Mouse (Mus musculus) adrenal gland, postnatal 36 days (tissue): Measurements from ENCODE around the gene Zmiz1. TPM values are rescaled to one million over a fixed set of nuclear protein-coding genes. Genes with fewer than 3 reads are reported as not detected.
A peak's percentile ranks its signal among the peaks of the same experiment; 100 is the strongest.

Experiments
- DNase-seq, 2 experiments: peaks; one replicate each; pipeline ENCODE4 v3.0.0; 2021; ENCODE audit warnings: mixed read lengths in 1 of 2
- total RNA-seq, 2 experiments: library from RNA; stranded (reverse); gene quantifications; 2 replicates each; pipeline ENCODE4 v1.2.3; 2021

The Zmiz1 gene
- total RNA-seq, 2 experiments from 2014 or later = 98.2 to 143 TPM

GRCm38 (mm10) chr14:25614684-25615083 lies 155.7 kb downstream of the Zmiz1 start:
- DNase-seq = peak in 1 of 2 experiments; percentile 38

GRCm38 (mm10) chr14:25615602-25616001 lies 156.6 kb downstream of the Zmiz1 start:
- no peak for DNase-seq

GRCm38 (mm10) chr14:25616009-25616723 lies 157.2 kb downstream of the Zmiz1 start:
- no peak for DNase-seq

- no peak for DNase-seq
Measured at GRCm38 (mm10) chr14:25617264-25617663, 158.3 kb downstream of the Zmiz1 start.

GRCm38 (mm10) chr14:25619066-25619762 lies 160.2 kb downstream of the Zmiz1 start:
- DNase-seq = no peak

- DNase-seq = no peak
Measured at GRCm38 (mm10) chr14:25620766-25621165, 161.8 kb downstream of the Zmiz1 start.

GRCm38 (mm10) chr14:25623698-25624097 lies 164.7 kb downstream of the Zmiz1 start:
- no peak for DNase-seq

- no peak for DNase-seq
Measured at GRCm38 (mm10) chr14:25624659-25625058, 165.7 kb downstream of the Zmiz1 start.

GRCm38 (mm10) chr14:25627599-25628255 lies 168.7 kb downstream of the Zmiz1 start:
- DNase-seq = no peak

- peak in 1 of 2 experiments; percentile 32 for DNase-seq
Measured at GRCm38 (mm10) chr14:25628448-25629099, 169.6 kb downstream of the Zmiz1 start.

GRCm38 (mm10) chr14:25629866-25630606 lies 171.1 kb downstream of the Zmiz1 start:
- no peak for DNase-seq

- DNase-seq = no peak
Measured at GRCm38 (mm10) chr14:25630647-25631409, 171.8 kb downstream of the Zmiz1 start.

- no peak for DNase-seq
Measured at GRCm38 (mm10) chr14:25631481-25631880, 172.5 kb downstream of the Zmiz1 start.

GRCm38 (mm10) chr14:25633539-25634300 lies 174.7 kb downstream of the Zmiz1 start:
- peak; percentile 59 to 64 for DNase-seq

- DNase-seq = peak; percentile 52 to 58
Measured at GRCm38 (mm10) chr14:25634328-25634727, 175.3 kb downstream of the Zmiz1 start.

GRCm38 (mm10) chr14:25635746-25636145 lies 176.8 kb downstream of the Zmiz1 start:
- no peak for DNase-seq

GRCm38 (mm10) chr14:25636297-25636696 lies 177.3 kb downstream of the Zmiz1 start:
- no peak for DNase-seq

GRCm38 (mm10) chr14:25639120-25639758 lies 180.3 kb downstream of the Zmiz1 start:
- no peak for DNase-seq

- no peak for DNase-seq
Measured at GRCm38 (mm10) chr14:25639979-25640378, 181.0 kb downstream of the Zmiz1 start.
